Mouse (Mus musculus): ENCODE measurements around the gene Lmf1. TPM values are rescaled to one million over a fixed set of nuclear protein-coding genes. Genes with fewer than 3 reads are reported as not detected.

Lmf1 gene
- total and polyA plus RNA-seq, 3 experiments: 14.0 to 30.5 TPM; not detected in 1

GRCm38 (mm10) chr17:25571453-25571820 lies 7.4 kb upstream of the Lmf1 start:
- no peaks in the 10 kb centered on the region for H3K9me3 ChIP-seq (replicated peaks; ENCODE audit: insufficient read depth, low read length)
- H3K9ac ChIP-seq (ENCODE audit: control insufficient read depth, low read depth, low read length, poor library complexity, severe bottlenecking): no peak overlapping the region
- DNase-seq (ENCODE audit: low read depth, low spot score): no peak
- TF ChIP-seq USF1 (IDR thresholded peaks at IDR 0.05; ENCODE audit: low read depth, low read length): no peak
- no peak for TF ChIP-seq E2F4 (IDR thresholded peaks at IDR 0.05; ENCODE audit: borderline replicate concordance, low read depth, low read length)
- TF ChIP-seq POLR2AphosphoS5 (IDR thresholded peaks at IDR 0.05; ENCODE audit: borderline replicate concordance, low read depth, low read length): no peak
- no peak for TF ChIP-seq EP300 (IDR thresholded peaks at IDR 0.05; ENCODE audit: low read depth in 1 of 2, low read length in 2 of 2)
- no peak for TF ChIP-seq MAFK (IDR thresholded peaks at IDR 0.05; ENCODE audit: borderline replicate concordance, low read depth, low read length)
- no peak for TF ChIP-seq CHD2 (IDR thresholded peaks at IDR 0.05; ENCODE audit: low read length)
- TF ChIP-seq USF2 (IDR thresholded peaks at IDR 0.05; ENCODE audit: borderline replicate concordance in 1 of 2, insufficient read depth in 1 of 2, low read depth in 1 of 2, low read length in 2 of 2): no peak
- TF ChIP-seq UBTF (IDR thresholded peaks at IDR 0.05; ENCODE audit: borderline replicate concordance, insufficient read depth, low read depth, low read length): no peak
- TF ChIP-seq MYC (IDR thresholded peaks at IDR 0.05; ENCODE audit: low read depth, low read length): no peak
- no peak overlapping the region for H3K27ac ChIP-seq (ENCODE audit: control insufficient read depth, low read depth, low read length)
- no peaks in the 10 kb centered on the region for H3K4me1 ChIP-seq (ENCODE audit: control insufficient read depth in 1 of 2, insufficient read depth in 2 of 2, low read length in 2 of 2)
- H3K4me3 ChIP-seq (ENCODE audit: control insufficient read depth in 1 of 2, insufficient read depth in 1 of 2, low read depth in 2 of 2, low read length in 2 of 2): no peak overlapping the region
- H3K27me3 ChIP-seq (ENCODE audit: control insufficient read depth in 1 of 2, insufficient read depth in 2 of 2, low read length in 2 of 2): no peaks in the 10 kb centered on the region
- no peaks in the 10 kb centered on the region for H3K79me2 ChIP-seq (ENCODE audit: control insufficient read depth, insufficient read depth, low read length, poor library complexity)
- H3K36me3 ChIP-seq (ENCODE audit: control insufficient read depth in 1 of 2, insufficient read depth in 2 of 2, low read length in 2 of 2): no peaks in the 10 kb centered on the region

- H3K9ac ChIP-seq (ENCODE audit: control insufficient read depth, low read depth, low read length, poor library complexity, severe bottlenecking): no peak overlapping the region
- peaks cover 6% of the 10 kb centered on the region for H3K79me2 ChIP-seq (ENCODE audit: control insufficient read depth, insufficient read depth, low read length, poor library complexity)
- peaks cover 0 to 5% of the 10 kb centered on the region in 2 experiments; a peak in 2 of 4 replicates for H3K36me3 ChIP-seq (ENCODE audit: control insufficient read depth in 1 of 2, insufficient read depth in 2 of 2, low read length in 2 of 2)
- TF ChIP-seq GABPA (IDR thresholded peaks at IDR 0.05; ENCODE audit: low read depth, low read length) (no peak), ZKSCAN1 (IDR thresholded peaks at IDR 0.05; ENCODE audit: low read depth, low read length) (no peak), USF1 (IDR thresholded peaks at IDR 0.05; ENCODE audit: low read depth, low read length) (no peak), JUND (IDR thresholded peaks at IDR 0.05; ENCODE audit: low read depth, low read length) (no peak), HCFC1 (IDR thresholded peaks at IDR 0.05; ENCODE audit: low read depth, low read length) (no peak), NELFE (IDR thresholded peaks at IDR 0.05; ENCODE audit: low read depth, low read length) (no peak), RCOR1 (IDR thresholded peaks at IDR 0.05; ENCODE audit: low read depth, low read length) (no peak), MYB (IDR thresholded peaks at IDR 0.05; ENCODE audit: low read depth, low read length) (no peak), MAFK (IDR thresholded peaks at IDR 0.05; ENCODE audit: borderline replicate concordance, low read depth, low read length) (no peak), ELF1 (IDR thresholded peaks at IDR 0.05; ENCODE audit: low read depth, low read length) (no peak), MEF2A (IDR thresholded peaks at IDR 0.05; ENCODE audit: extremely low read depth, insufficient replicate concordance, low read depth, low read length, poor library complexity, severe bottlenecking) (no peak), UBTF (IDR thresholded peaks at IDR 0.05; ENCODE audit: borderline replicate concordance, insufficient read depth, low read depth, low read length) (no peak), TAL1 (IDR thresholded peaks at IDR 0.05; ENCODE audit: low read length) (no peak), SIN3A (IDR thresholded peaks at IDR 0.05; ENCODE audit: low read length) (no peak), MAZ (IDR thresholded peaks at IDR 0.05; ENCODE audit: low read depth, low read length) (no peak), KAT2A (conservative IDR thresholded peaks at IDR 0.05; ENCODE audit: low read depth, low read length) (no peak), CTCF (IDR thresholded peaks at IDR 0.05 in 2 of 3, conservative IDR thresholded peaks at IDR 0.05 in 1 of 3; ENCODE audit: control insufficient read depth in 1 of 3, insufficient read depth in 1 of 3, low read depth in 2 of 3, low read length in 3 of 3, poor library complexity in 1 of 3, severe bottlenecking in 1 of 3) (no peak), USF2 (IDR thresholded peaks at IDR 0.05; ENCODE audit: borderline replicate concordance in 1 of 2, insufficient read depth in 1 of 2, low read depth in 1 of 2, low read length in 2 of 2) (no peak)
- H3K27ac ChIP-seq (ENCODE audit: control insufficient read depth, low read depth, low read length): no peak overlapping the region
- DNase-seq (ENCODE audit: low read depth, low spot score): no peak
- H3K27me3 ChIP-seq (ENCODE audit: control insufficient read depth in 1 of 2, insufficient read depth in 2 of 2, low read length in 2 of 2): no peaks in the 10 kb centered on the region
- no peak overlapping the region for H3K4me3 ChIP-seq (ENCODE audit: control insufficient read depth in 1 of 2, insufficient read depth in 1 of 2, low read depth in 2 of 2, low read length in 2 of 2)
- peaks cover 0 to 8% of the 10 kb centered on the region in 2 experiments; a peak in 2 of 4 replicates for H3K4me1 ChIP-seq (ENCODE audit: control insufficient read depth in 1 of 2, insufficient read depth in 2 of 2, low read length in 2 of 2)
- H3K9me3 ChIP-seq (replicated peaks; ENCODE audit: insufficient read depth, low read length): no peaks in the 10 kb centered on the region
Observed at GRCm38 (mm10) chr17:25575208-25575971, 3.5 kb upstream of the Lmf1 start.
